Mouse (Mus musculus) embryonic facial prominence, embryonic 12.5 days (tissue): ENCODE results near the gene Nell2. TPM values are rescaled to one million over a fixed set of nuclear protein-coding genes. Genes with fewer than 3 reads are reported as not detected.

Experiments used
- ATAC-seq: fragments of 200-750 bp; cut with Nextera tagmentation; 2 replicates; pipeline ENCODE4 v1.8.0; 2017; ENCODE audit not compliant: insufficient number of reproducible peaks, insufficient read depth, low FRiP score, low TSS enrichment
- H3K27ac ChIP-seq: fragments of 300-500 bp; sonication (generic); 2 replicates; pipeline ENCODE4 v1.5.1; 2016; ENCODE audit warnings: mild to moderate bottlenecking
- H3K27me3 ChIP-seq: fragments of 300-500 bp; sonication (generic); 2 replicates; pipeline ENCODE4 v1.6.1; 2016; ENCODE audit warnings: mild to moderate bottlenecking, moderate library complexity
- H3K36me3 ChIP-seq: fragments of 300-500 bp; sonication (generic); 2 replicates; pipeline ENCODE4 v1.6.1; 2016; ENCODE audit warnings: mild to moderate bottlenecking
- H3K4me1 ChIP-seq: fragments of 300-500 bp; sonication (generic); 2 replicates; pipeline ENCODE4 v1.6.1; 2016
- H3K4me2 ChIP-seq: fragments of 300-500 bp; sonication (generic); replicated peaks from 2 replicates; pipeline ENCODE4 v1.6.1; 2016; ENCODE audit warnings: mild to moderate bottlenecking, moderate library complexity
- H3K4me3 ChIP-seq: fragments of 300-500 bp; sonication (generic); 2 replicates; pipeline ENCODE4 v1.5.1; 2016; ENCODE audit warnings: mild to moderate bottlenecking
- H3K9ac ChIP-seq: fragments of 300-500 bp; sonication (generic); 2 replicates; pipeline ENCODE4 v1.6.1; 2016; ENCODE audit warnings: mild to moderate bottlenecking, moderate library complexity
- H3K9me3 ChIP-seq: fragments of 300-500 bp; sonication (generic); 2 replicates; pipeline ENCODE4 v1.6.1; 2016; ENCODE audit warnings: mild to moderate bottlenecking, moderate library complexity
- WGBS: fragments of 180-500 bp; shearing (Covaris S2); methylation state at CpG from one replicate; pipeline ENCODE4 v1.1.7; 2016; 5-methylcytosine and 5-hydroxymethylcytosine counted together
- polyA plus RNA-seq: library from polyadenylated mRNA; unstranded; fragments of >200 nt; fragmentation: Nextera tagmentation; extraction: Ambion mirVana; gene quantifications from 2 replicates; pipeline ENCODE4 v1.2.1, GENCODE M21; 2016

Gene Nell2
- polyA plus RNA-seq, 1 experiment from 2014 or later: 23.9 TPM

DNA sequence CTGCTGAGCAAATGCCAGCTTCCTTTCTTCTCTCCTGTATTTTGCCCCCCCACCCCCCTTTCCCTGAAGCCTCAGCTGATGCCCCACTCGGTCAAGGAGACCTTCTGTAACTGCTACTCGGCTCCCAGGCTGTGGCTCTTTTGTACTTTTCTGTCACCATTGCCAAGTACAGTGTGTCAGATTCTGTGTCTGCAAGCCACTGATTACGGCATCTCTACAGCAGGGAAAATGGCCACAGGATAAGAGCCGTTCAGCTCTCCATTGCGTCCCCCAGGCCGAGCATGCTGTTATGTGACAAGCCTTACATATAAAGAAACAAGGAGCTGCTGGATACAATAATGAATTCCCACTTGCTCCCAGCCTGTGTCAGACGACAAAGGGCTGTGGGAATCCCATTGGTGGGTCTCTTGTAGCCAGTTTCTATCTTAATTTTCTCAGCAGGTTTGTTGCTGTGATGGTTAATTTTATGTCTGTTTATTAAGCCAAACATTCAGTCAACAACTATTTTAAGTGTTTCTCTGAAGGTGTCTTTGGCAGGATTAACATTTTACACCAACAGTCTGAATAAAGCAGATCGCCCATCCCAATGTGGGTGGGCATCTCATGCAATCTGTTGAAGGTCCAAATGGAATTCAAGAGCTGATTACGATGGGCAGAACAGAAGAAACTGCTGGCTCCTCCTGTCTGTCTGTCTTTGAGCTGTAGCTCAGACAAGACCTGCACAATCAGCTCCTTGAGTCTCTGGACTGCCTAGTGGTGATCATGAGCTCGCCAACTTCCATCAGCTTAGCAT, 391.1 kb downstream of the Nell2 start:
- Histone ChIP-seq H3K9me3 (no peaks in the 10 kb centered on the region), H3K4me2 (no peak overlapping the region), H3K27me3 (no peaks in the 10 kb centered on the region), H3K4me1 (no peaks in the 10 kb centered on the region), H3K9ac (no peak overlapping the region), H3K27ac (no peak overlapping the region), H3K4me3 (no peak overlapping the region), H3K36me3 (no peaks in the 10 kb centered on the region)
- no peak for ATAC-seq
- 75% methylated on average over 10 of the region's 10 CpGs for WGBS

DNA sequence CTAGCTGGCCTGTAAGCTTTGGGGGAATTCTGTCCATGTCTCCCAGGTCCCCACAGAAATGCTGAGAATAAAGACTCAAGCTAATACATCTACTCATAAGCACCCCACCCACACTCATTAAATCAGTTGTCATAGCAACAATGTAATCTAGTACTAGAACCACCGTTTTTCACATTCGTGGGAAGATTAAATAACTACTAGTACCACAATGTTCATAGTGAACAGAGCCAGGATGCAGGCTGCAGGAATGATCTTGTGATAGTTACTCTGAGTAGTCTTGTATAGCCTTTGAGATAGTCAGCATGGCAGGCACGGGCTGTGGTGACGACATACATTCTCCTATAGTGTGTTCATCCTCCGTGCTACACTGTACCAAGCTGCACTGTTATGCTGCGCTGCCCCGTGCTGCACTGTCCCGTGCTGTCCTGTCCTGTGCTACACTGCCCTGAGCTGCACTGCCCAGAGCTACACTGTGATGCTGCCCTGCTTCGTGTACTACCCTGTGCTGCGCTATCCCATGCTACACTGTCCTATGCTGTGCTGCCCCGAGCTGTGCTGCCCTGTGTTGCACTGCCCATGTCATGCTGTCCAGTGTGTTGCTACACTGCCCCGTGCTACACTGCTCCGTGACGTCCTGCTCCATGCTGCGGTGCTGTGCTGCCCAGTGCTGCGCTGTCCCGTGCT, 392.3 kb downstream of the Nell2 start:
- H3K27me3 ChIP-seq: no peaks in the 10 kb centered on the region
- 0 out of 2 replicates have a peak, but pooled peaks have one; percentile 67 for ATAC-seq

GRCm38 (mm10) chr15:95131401-95131800, 397.0 kb downstream of the Nell2 start:
- H3K9ac ChIP-seq: no peak overlapping the region
- no peak overlapping the region for H3K27ac ChIP-seq
- no peak overlapping the region for H3K4me2 ChIP-seq
- ATAC-seq: no peak
- no peaks in the 10 kb centered on the region for H3K9me3 ChIP-seq
- H3K36me3 ChIP-seq: no peaks in the 10 kb centered on the region
- WGBS: 63% methylated on average over 4 of the region's 4 CpGs
- H3K27me3 ChIP-seq: no peaks in the 10 kb centered on the region
- no peaks in the 10 kb centered on the region for H3K4me1 ChIP-seq
- no peak overlapping the region for H3K4me3 ChIP-seq

More for the DNA sequence above, 392.3 kb downstream of the Nell2 start:
- no peak overlapping the region for H3K4me3 ChIP-seq
- no peak overlapping the region for H3K27ac ChIP-seq
- H3K4me2 ChIP-seq: no peak overlapping the region
- H3K4me1 ChIP-seq: no peaks in the 10 kb centered on the region
- no peaks in the 10 kb centered on the region for H3K36me3 ChIP-seq
- no peak overlapping the region for H3K9ac ChIP-seq
- WGBS: 90% methylated on average over 17 of the region's 17 CpGs
- H3K9me3 ChIP-seq: no peaks in the 10 kb centered on the region

GRCm38 (mm10) chr15:95108626-95109025, 419.7 kb downstream of the Nell2 start:
- ATAC-seq: no peak
- Histone ChIP-seq H3K36me3 (no peaks in the 10 kb centered on the region), H3K4me2 (no peak overlapping the region), H3K27ac (no peak overlapping the region), H3K27me3 (no peaks in the 10 kb centered on the region), H3K4me3 (no peak overlapping the region), H3K9me3 (no peaks in the 10 kb centered on the region), H3K9ac (no peak overlapping the region), H3K4me1 (no peaks in the 10 kb centered on the region)
- 77% methylated on average over 4 of the region's 4 CpGs for WGBS

DNA sequence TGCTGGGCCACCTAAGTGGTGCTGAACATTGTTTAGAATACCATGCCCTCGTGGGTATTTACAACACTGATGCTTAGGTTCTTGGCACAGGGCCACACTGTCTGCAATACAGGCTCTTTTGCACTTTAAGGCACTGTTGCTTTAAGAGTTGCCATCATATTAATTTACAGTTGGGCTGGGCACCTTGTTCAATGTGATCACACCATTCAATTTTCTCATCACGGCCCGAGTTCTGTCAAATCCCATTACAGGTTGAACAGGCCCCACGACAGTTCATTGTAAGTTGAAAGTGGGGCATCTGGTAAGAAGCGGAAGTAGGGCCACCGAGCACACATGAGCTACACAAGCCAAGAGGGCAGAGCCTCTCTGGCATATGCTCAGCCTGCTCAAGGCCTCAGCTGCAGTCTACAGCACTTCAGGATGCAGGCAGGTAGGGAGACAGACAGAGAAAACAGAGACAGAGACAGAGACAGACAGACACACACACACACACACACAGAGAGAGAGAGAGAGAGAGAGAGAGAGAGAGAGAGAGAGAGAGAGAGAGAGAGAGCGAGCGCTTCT, 421.0 kb downstream of the Nell2 start:
- WGBS: 74% methylated on average over 8 of the region's 8 CpGs

GRCm38 (mm10) chr15:95101522-95101921, 426.8 kb downstream of the Nell2 start:
- Histone ChIP-seq H3K4me2 (no peak overlapping the region), H3K9ac (no peak overlapping the region), H3K4me3 (no peak overlapping the region), H3K9me3 (no peaks in the 10 kb centered on the region), H3K27me3 (no peaks in the 10 kb centered on the region), H3K4me1 (no peaks in the 10 kb centered on the region), H3K27ac (no peak overlapping the region), H3K36me3 (no peaks in the 10 kb centered on the region)
- ATAC-seq: no peak

More for the DNA sequence above, 421.0 kb downstream of the Nell2 start:
- H3K9ac ChIP-seq: no peak overlapping the region
- no peaks in the 10 kb centered on the region for H3K4me1 ChIP-seq
- no peaks in the 10 kb centered on the region for H3K9me3 ChIP-seq
- H3K4me3 ChIP-seq: no peak overlapping the region
- no peak overlapping the region for H3K27ac ChIP-seq
- no peak overlapping the region for H3K4me2 ChIP-seq
- no peaks in the 10 kb centered on the region for H3K27me3 ChIP-seq
- no peak for ATAC-seq
- no peaks in the 10 kb centered on the region for H3K36me3 ChIP-seq

- Histone ChIP-seq H3K4me2 (no peak overlapping the region), H3K9me3 (no peaks in the 10 kb centered on the region), H3K4me3 (no peak overlapping the region), H3K4me1 (no peaks in the 10 kb centered on the region), H3K27ac (no peak overlapping the region), H3K27me3 (no peaks in the 10 kb centered on the region), H3K36me3 (no peaks in the 10 kb centered on the region), H3K9ac (no peak overlapping the region)
- no peak for ATAC-seq
- 89% methylated on average over 7 of the region's 7 CpGs for WGBS
Measured at GRCm38 (mm10) chr15:95100133-95100532, 428.2 kb downstream of the Nell2 start.

DNA sequence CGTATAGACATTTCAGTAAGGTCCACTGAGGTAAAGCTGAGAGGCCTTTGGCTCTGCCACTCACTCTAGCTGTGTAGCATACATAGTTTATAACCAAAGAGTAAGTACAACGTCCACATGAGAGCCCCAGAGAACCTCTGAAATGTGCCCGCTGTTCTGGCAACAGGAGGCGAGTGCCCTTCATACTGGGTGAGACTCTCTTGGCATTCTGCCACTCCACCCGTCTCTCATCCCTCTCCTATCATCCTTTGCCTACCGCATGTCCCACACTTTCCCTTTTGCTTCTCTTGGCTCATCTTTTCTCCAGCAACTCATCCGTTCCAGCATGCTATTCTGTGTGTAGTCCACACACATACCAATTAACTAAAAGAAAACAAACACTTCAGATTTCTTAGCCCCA, 442.4 kb downstream of the Nell2 start:
- Histone ChIP-seq H3K4me1 (no peaks in the 10 kb centered on the region), H3K4me3 (no peak overlapping the region), H3K27me3 (no peaks in the 10 kb centered on the region), H3K27ac (no peak overlapping the region), H3K9ac (no peak overlapping the region), H3K36me3 (no peaks in the 10 kb centered on the region), H3K4me2 (no peak overlapping the region), H3K9me3 (no peaks in the 10 kb centered on the region)
- WGBS: 80% methylated on average over 7 of the region's 7 CpGs
- no peak for ATAC-seq

GRCm38 (mm10) chr15:95081654-95082053, 446.7 kb downstream of the Nell2 start:
- Histone ChIP-seq H3K27me3 (no peaks in the 10 kb centered on the region), H3K4me2 (no peak overlapping the region), H3K36me3 (no peaks in the 10 kb centered on the region), H3K4me1 (no peaks in the 10 kb centered on the region), H3K27ac (no peak overlapping the region), H3K9ac (no peak overlapping the region), H3K9me3 (no peaks in the 10 kb centered on the region), H3K4me3 (no peak overlapping the region)
- ATAC-seq: no peak
- 91% methylated on average over 11 of the region's 11 CpGs for WGBS

- WGBS: 90% methylated on average over 12 of the region's 12 CpGs
- Histone ChIP-seq H3K36me3 (no peaks in the 10 kb centered on the region), H3K4me1 (no peaks in the 10 kb centered on the region), H3K27me3 (no peaks in the 10 kb centered on the region), H3K27ac (no peak overlapping the region), H3K9me3 (no peaks in the 10 kb centered on the region), H3K4me3 (no peak overlapping the region), H3K9ac (no peak overlapping the region), H3K4me2 (no peak overlapping the region)
- ATAC-seq: no peak
Measured at GRCm38 (mm10) chr15:95075356-95075755, 453.0 kb downstream of the Nell2 start.

- H3K36me3 ChIP-seq: no peaks in the 10 kb centered on the region
- no peaks in the 10 kb centered on the region for H3K9me3 ChIP-seq
- H3K9ac ChIP-seq: no peak overlapping the region
- H3K4me1 ChIP-seq: no peaks in the 10 kb centered on the region
- 90% methylated on average over 7 of the region's 7 CpGs for WGBS
- H3K27me3 ChIP-seq: no peaks in the 10 kb centered on the region
- no peak overlapping the region for H3K4me3 ChIP-seq
- no peak overlapping the region for H3K27ac ChIP-seq
- no peak overlapping the region for H3K4me2 ChIP-seq
- no peak for ATAC-seq
Measured at GRCm38 (mm10) chr15:95070881-95071280, 457.5 kb downstream of the Nell2 start.

- Histone ChIP-seq H3K4me3 (no peak overlapping the region), H3K9me3 (no peaks in the 10 kb centered on the region), H3K4me1 (no peaks in the 10 kb centered on the region), H3K9ac (no peak overlapping the region), H3K36me3 (no peaks in the 10 kb centered on the region), H3K27me3 (no peaks in the 10 kb centered on the region), H3K27ac (no peak overlapping the region), H3K4me2 (no peak overlapping the region)
- no peak for ATAC-seq
- 70% methylated on average over 1 of the region's 1 CpGs for WGBS
Measured at GRCm38 (mm10) chr15:95068799-95069198, 459.6 kb downstream of the Nell2 start.
